In the genomic region with DNA sequence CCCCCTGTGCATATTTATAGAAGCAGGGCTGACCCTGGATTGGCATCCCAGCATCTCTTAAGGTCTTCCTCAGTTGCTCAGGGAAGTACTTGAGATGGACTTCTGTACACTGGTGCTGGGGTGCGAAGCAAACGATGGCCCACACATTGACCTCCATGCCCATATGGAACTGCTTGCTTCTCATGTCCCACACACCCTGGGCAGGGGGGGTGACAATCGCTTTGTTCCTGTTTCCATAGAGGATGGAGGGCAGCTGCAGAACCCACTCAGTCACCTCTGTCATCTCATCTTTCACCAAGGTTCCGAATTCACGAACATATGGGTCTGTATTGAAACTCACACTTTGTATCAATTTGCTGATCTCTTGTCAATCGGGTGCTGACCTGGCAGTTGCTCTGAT, we compare ENCODE assay signal across 19 mouse cellular contexts.
"Had no signal": no experiment of that assay in that cellular context is flagged by ENCODE, and none has a peak within 500 bp of the region (broad histone marks: within the 10 kb centered on the region; RNA-seq: fewer than 3 reads in every experiment).

No protein-coding gene starts in this region.

- H3K9ac ChIP-seq: liver, embryonic 15.5 days; liver, postnatal 0 days; lung, embryonic 15.5 days; midbrain, embryonic 13.5 days; midbrain, embryonic 15.5 days; neural tube, embryonic 12.5 days had no signal

- H3K4me2 ChIP-seq: liver, embryonic 15.5 days; lung, embryonic 15.5 days; midbrain, embryonic 11.5 days; midbrain, embryonic 13.5 days; midbrain, embryonic 15.5 days; neural tube, embryonic 12.5 days had no signal

- DNase-seq: liver, postnatal 0 days; lung, adult 2 months; lung, postnatal 14 days; lung, postnatal 36 days; right cerebral cortex, postnatal 25 days; right cerebral cortex, postnatal 4 days; spleen, adult 18-20 months; thymus, adult 2 months; thymus, postnatal 25 days; thymus, postnatal 4 days had no signal

- H3K4me1 ChIP-seq: liver, embryonic 15.5 days; lung, embryonic 15.5 days; midbrain, embryonic 13.5 days; midbrain, embryonic 15.5 days; neural tube, embryonic 12.5 days had no signal

- H3K36me3 ChIP-seq: liver, embryonic 15.5 days; lung, embryonic 15.5 days; midbrain, embryonic 13.5 days; midbrain, embryonic 15.5 days; neural tube, embryonic 12.5 days had no signal

- H3K27me3 ChIP-seq: liver, embryonic 15.5 days; lung, embryonic 15.5 days; midbrain, embryonic 13.5 days; midbrain, embryonic 15.5 days; neural tube, embryonic 12.5 days had no signal

- H3K4me3 ChIP-seq: liver, embryonic 15.5 days; lung, embryonic 15.5 days; megakaryocyte, embryonic 14.5 days; midbrain, embryonic 13.5 days; midbrain, embryonic 15.5 days; neural tube, embryonic 12.5 days had no signal

- H3K27ac ChIP-seq: liver, embryonic 15.5 days; lung, embryonic 15.5 days; macrophage; midbrain, embryonic 13.5 days; midbrain, embryonic 15.5 days; neural tube, embryonic 12.5 days had no signal

- H3K9me3 ChIP-seq: liver, embryonic 15.5 days; lung, embryonic 15.5 days; megakaryocyte, embryonic 14.5 days; midbrain, embryonic 13.5 days; midbrain, embryonic 15.5 days; neural tube, embryonic 12.5 days had no signal

- ATAC-seq: liver, postnatal 0 days; lung, postnatal 0 days; midbrain, embryonic 13.5 days; midbrain, embryonic 15.5 days had no signal
